Mouse (Mus musculus): ENCODE measurements around the gene Uts2b. TPM values are rescaled to one million over a fixed set of nuclear protein-coding genes. Genes with fewer than 3 reads are reported as not detected.

Uts2b gene
- total and polyA plus RNA-seq, 3 experiments = not detected

GRCm38 (mm10) chr16:27382217-27382616 is 12.2 kb upstream of the Uts2b start:
- TF ChIP-seq GATA2 (IDR thresholded peaks at IDR 0.05; ENCODE audit: borderline replicate concordance, low read depth, low read length) = no peak
- TF ChIP-seq TAL1 (conservative IDR thresholded peaks at IDR 0.05; ENCODE audit: low read depth, low read length) = no peak
- TF ChIP-seq GATA1 (IDR thresholded peaks at IDR 0.05; ENCODE audit: borderline replicate concordance, low read length) = no peak
- TF ChIP-seq POLR2AphosphoS5 (IDR thresholded peaks at IDR 0.05; ENCODE audit: insufficient replicate concordance, low read depth, low read length) = no peak
- no peak for TF ChIP-seq CTCF (IDR thresholded peaks at IDR 0.05; ENCODE audit: low read depth, low read length)
- peaks cover 3% of the 10 kb centered on the region; the same call in 1 of the 2 replicates for H3K4me1 ChIP-seq (ENCODE audit: insufficient read depth, low read depth, low read length)
- DNase-seq (ENCODE audit: low spot score) (no peak), ATAC-seq (ENCODE audit: extremely low read depth, insufficient number of reproducible peaks, low FRiP score, poor library complexity, severe bottlenecking) (no peak)
- no peaks in the 10 kb centered on the region for H3K9me3 ChIP-seq (replicated peaks)
- peaks cover 4% of the 10 kb centered on the region; the same call in 1 of the 2 replicates for H3K27me3 ChIP-seq (ENCODE audit: insufficient read depth, low read length)
- no peak overlapping the region for H3K4me3 ChIP-seq (ENCODE audit: low read depth, low read length)
- H3K36me3 ChIP-seq (replicated peaks) = no peaks in the 10 kb centered on the region

DNA sequence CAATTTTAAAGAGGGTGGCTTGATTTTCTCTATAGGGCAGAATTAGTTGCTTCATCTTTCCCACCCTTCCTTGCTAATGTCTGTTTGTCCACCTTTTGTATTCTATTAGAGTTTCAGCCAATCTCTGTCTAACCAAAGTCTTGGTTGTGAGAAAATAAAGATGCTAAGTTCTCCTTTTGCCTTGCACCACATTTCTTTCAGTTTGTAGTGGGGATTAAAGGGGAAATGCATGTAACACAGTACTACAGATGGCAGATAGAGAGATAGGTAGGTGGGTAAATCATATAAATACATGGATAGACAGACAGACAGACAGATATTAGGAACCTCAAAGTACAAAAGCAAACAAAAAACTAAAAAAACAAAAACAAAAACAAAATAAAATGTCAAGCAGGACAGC is 6.5 kb upstream of the Uts2b start:
- DNase-seq (ENCODE audit: low spot score) = no peak
- H3K27me3 ChIP-seq (ENCODE audit: insufficient read depth, low read length) = no peaks in the 10 kb centered on the region
- ATAC-seq (ENCODE audit: extremely low read depth, insufficient number of reproducible peaks, low FRiP score, poor library complexity, severe bottlenecking) = no peak
- no peaks in the 10 kb centered on the region for H3K9me3 ChIP-seq (replicated peaks)
- H3K36me3 ChIP-seq (replicated peaks) = no peaks in the 10 kb centered on the region
- no peak overlapping the region for H3K4me3 ChIP-seq (ENCODE audit: low read depth, low read length)
- H3K4me1 ChIP-seq (ENCODE audit: insufficient read depth, low read depth, low read length) = no peaks in the 10 kb centered on the region
- TF ChIP-seq POLR2AphosphoS5 (IDR thresholded peaks at IDR 0.05; ENCODE audit: insufficient replicate concordance, low read depth, low read length) (no peak), TAL1 (conservative IDR thresholded peaks at IDR 0.05; ENCODE audit: low read depth, low read length) (no peak), GATA1 (IDR thresholded peaks at IDR 0.05; ENCODE audit: borderline replicate concordance, low read length) (no peak), GATA2 (IDR thresholded peaks at IDR 0.05; ENCODE audit: borderline replicate concordance, low read depth, low read length) (no peak), CTCF (IDR thresholded peaks at IDR 0.05; ENCODE audit: low read depth, low read length) (no peak)

DNA sequence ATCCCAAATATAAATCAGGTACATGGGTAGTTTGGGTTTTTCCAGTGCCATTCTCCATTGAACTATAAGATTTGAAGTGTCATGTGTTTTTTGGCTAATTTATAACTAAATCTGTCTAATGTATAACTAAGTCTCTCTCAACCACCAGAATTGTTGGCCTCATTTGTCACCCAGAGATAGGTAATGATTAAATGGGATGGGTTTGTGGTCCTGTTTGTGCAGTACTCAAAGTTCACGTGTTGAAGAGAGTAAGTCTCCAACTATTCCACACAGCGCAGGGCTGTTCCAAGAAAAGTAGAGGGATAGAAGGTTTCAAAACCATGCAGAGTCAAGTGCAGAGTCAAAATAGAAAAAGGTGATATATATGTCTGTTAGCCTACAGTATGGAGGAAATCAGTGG is 5.3 kb upstream of the Uts2b start:
- ATAC-seq (ENCODE audit: extremely low read depth, insufficient number of reproducible peaks, low FRiP score, poor library complexity, severe bottlenecking) = no peak
- H3K4me3 ChIP-seq (ENCODE audit: low read depth, low read length) = no peak overlapping the region

DNA sequence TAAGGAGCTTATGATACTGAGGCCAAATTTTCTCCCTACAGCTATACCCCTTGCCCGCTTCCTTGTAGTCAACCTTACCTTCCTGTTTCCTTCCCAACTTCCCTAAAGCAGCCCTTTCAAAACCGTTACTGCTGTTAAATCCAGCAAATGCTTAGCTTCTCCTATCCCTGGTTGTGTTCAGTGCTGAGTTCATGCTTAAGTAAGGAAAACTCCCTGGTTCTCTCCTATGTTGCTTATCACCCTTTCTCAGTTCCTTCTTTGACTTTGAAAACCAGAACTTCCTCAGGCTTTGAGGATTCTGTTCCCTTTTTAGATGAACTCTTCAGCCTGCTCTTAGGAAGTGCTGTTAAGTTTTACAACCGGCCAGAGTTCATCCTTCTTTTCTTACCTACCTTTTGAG is 4.1 kb upstream of the Uts2b start:
- Histone ChIP-seq H3K36me3 (replicated peaks) (no peaks in the 10 kb centered on the region), H3K9me3 (replicated peaks) (no peaks in the 10 kb centered on the region), H3K4me3 (ENCODE audit: low read depth, low read length) (no peak overlapping the region), H3K4me1 (ENCODE audit: insufficient read depth, low read depth, low read length) (no peaks in the 10 kb centered on the region), H3K27me3 (ENCODE audit: insufficient read depth, low read length) (no peaks in the 10 kb centered on the region)
- TF ChIP-seq GATA1 (IDR thresholded peaks at IDR 0.05; ENCODE audit: borderline replicate concordance, low read length) (no peak), POLR2AphosphoS5 (IDR thresholded peaks at IDR 0.05; ENCODE audit: insufficient replicate concordance, low read depth, low read length) (no peak), TAL1 (conservative IDR thresholded peaks at IDR 0.05; ENCODE audit: low read depth, low read length) (no peak), GATA2 (IDR thresholded peaks at IDR 0.05; ENCODE audit: borderline replicate concordance, low read depth, low read length) (no peak), CTCF (IDR thresholded peaks at IDR 0.05; ENCODE audit: low read depth, low read length) (no peak)
- no peak for DNase-seq (ENCODE audit: low spot score)
- ATAC-seq (ENCODE audit: extremely low read depth, insufficient number of reproducible peaks, low FRiP score, poor library complexity, severe bottlenecking) = no peak

More for the DNA sequence above, 5.3 kb upstream of the Uts2b start:
- Histone ChIP-seq H3K27me3 (ENCODE audit: insufficient read depth, low read length) (no peaks in the 10 kb centered on the region), H3K9me3 (replicated peaks) (no peaks in the 10 kb centered on the region), H3K4me1 (ENCODE audit: insufficient read depth, low read depth, low read length) (no peaks in the 10 kb centered on the region), H3K36me3 (replicated peaks) (no peaks in the 10 kb centered on the region)
- DNase-seq (ENCODE audit: low spot score) = no peak
- no peak for TF ChIP-seq CTCF (IDR thresholded peaks at IDR 0.05; ENCODE audit: low read depth, low read length)
- no peak for TF ChIP-seq GATA1 (IDR thresholded peaks at IDR 0.05; ENCODE audit: borderline replicate concordance, low read length)
- TF ChIP-seq TAL1 (conservative IDR thresholded peaks at IDR 0.05; ENCODE audit: low read depth, low read length) = no peak

DNA sequence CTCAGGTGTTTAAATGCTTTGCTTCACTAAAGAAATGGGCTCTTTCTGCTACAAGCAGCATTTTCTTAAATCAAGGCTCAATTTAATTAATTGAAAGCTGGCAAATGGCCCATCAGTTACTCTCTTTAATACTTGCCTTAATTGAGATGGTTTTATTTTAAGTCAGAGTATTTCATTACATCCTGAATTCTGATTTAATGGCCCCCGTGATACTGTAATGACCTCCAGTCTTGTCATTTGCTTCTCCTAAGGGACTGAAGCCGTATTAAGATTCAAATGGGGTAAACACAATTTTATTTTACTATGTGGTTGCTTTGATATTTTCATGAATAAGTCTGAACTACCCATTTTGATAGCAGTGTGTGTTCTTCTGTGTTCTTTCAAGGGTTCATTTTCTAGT is 661 bp upstream of the Uts2b start:
- Histone ChIP-seq H3K36me3 (replicated peaks) (no peaks in the 10 kb centered on the region), H3K4me1 (ENCODE audit: insufficient read depth, low read depth, low read length) (no peaks in the 10 kb centered on the region), H3K4me3 (ENCODE audit: low read depth, low read length) (no peak overlapping the region), H3K9me3 (replicated peaks) (no peaks in the 10 kb centered on the region), H3K27me3 (ENCODE audit: insufficient read depth, low read length) (no peaks in the 10 kb centered on the region)
- no peak for DNase-seq (ENCODE audit: low spot score)
- ATAC-seq (ENCODE audit: extremely low read depth, insufficient number of reproducible peaks, low FRiP score, poor library complexity, severe bottlenecking) = no peak
- TF ChIP-seq POLR2AphosphoS5 (IDR thresholded peaks at IDR 0.05; ENCODE audit: insufficient replicate concordance, low read depth, low read length) (no peak), CTCF (IDR thresholded peaks at IDR 0.05; ENCODE audit: low read depth, low read length) (no peak), TAL1 (conservative IDR thresholded peaks at IDR 0.05; ENCODE audit: low read depth, low read length) (no peak), GATA1 (IDR thresholded peaks at IDR 0.05; ENCODE audit: borderline replicate concordance, low read length) (no peak), GATA2 (IDR thresholded peaks at IDR 0.05; ENCODE audit: borderline replicate concordance, low read depth, low read length) (no peak)

DNA sequence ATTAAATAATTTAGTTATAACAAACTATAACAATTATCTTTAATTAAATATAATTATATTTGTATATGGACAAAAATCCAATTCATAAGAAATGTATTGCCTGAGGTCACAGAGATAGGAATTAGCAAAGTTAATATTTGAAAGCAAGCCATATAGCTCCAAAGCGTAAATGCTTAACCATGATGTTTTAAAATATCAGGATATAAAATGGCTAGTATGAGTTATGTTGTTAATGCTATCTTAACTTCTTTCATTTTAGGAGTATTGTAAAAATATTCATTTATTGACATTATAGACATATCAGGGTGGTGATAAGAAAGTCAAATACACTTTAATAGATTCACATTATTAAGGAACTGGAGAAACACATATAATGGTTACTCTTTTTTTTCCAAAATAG is 10.0 kb downstream of the Uts2b start:
- Histone ChIP-seq H3K9me3 (replicated peaks) (no peaks in the 10 kb centered on the region), H3K27me3 (ENCODE audit: insufficient read depth, low read length) (peaks cover 3% of the 10 kb centered on the region; the same call in 1 of the 2 replicates), H3K4me3 (ENCODE audit: low read depth, low read length) (no peak overlapping the region), H3K36me3 (replicated peaks) (no peaks in the 10 kb centered on the region), H3K4me1 (ENCODE audit: insufficient read depth, low read depth, low read length) (no peaks in the 10 kb centered on the region)
- ATAC-seq (ENCODE audit: extremely low read depth, insufficient number of reproducible peaks, low FRiP score, poor library complexity, severe bottlenecking) (no peak), DNase-seq (ENCODE audit: low spot score) (no peak)
- TF ChIP-seq CTCF (IDR thresholded peaks at IDR 0.05; ENCODE audit: low read depth, low read length) = no peak
- no peak for TF ChIP-seq GATA2 (IDR thresholded peaks at IDR 0.05; ENCODE audit: borderline replicate concordance, low read depth, low read length)
- no peak for TF ChIP-seq GATA1 (IDR thresholded peaks at IDR 0.05; ENCODE audit: borderline replicate concordance, low read length)
- no peak for TF ChIP-seq POLR2AphosphoS5 (IDR thresholded peaks at IDR 0.05; ENCODE audit: insufficient replicate concordance, low read depth, low read length)
- TF ChIP-seq TAL1 (conservative IDR thresholded peaks at IDR 0.05; ENCODE audit: low read depth, low read length) = no peak

All from G1E (cell line).